Mouse (Mus musculus): ENCODE data around the gene Larp1b. TPM values are rescaled to one million over a fixed set of nuclear protein-coding genes. Genes with fewer than 3 reads are reported as not detected.

Larp1b gene
- total and polyA plus RNA-seq, 2 experiments from 2014 or later, result 2.9 to 11.0 TPM

DNA sequence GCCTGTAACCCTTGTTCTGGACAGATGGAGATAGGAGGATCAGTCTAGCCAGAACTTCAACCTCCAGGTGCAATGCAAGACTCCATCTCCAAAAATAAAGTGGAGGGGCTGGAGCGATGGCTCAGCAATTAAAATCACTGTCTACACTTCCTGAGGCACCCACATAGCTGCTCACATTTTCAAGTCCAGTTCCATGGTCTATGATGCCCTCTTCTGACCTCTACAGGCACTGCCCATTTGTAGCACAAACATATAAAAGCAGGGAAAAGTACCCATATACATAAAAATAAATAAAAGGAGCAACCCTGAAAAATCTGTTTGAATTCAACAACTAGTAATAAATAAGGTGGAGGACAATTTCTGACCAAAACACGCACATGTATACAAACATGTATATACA, 39.1 kb downstream of the Larp1b start:
- no peak overlapping the region for H3K4me2 ChIP-seq (ENCODE audit: low read depth)
- no peak for ATAC-seq
- no peaks in the 10 kb centered on the region for H3K4me1 ChIP-seq (ENCODE audit: insufficient read depth)
- no peak overlapping the region for H3K9ac ChIP-seq
- no peak overlapping the region for H3K4me3 ChIP-seq (ENCODE audit: low read depth, low read length)
- TF ChIP-seq CTCF (IDR thresholded peaks at IDR 0.05; ENCODE audit: low read depth), result peak; percentile 18; the same call in 1 of the 2 replicates
- no peaks in the 10 kb centered on the region for H3K36me3 ChIP-seq (ENCODE audit: insufficient read depth)
- H3K27ac ChIP-seq (ENCODE audit: low read depth, low read length), result no peak overlapping the region
- no peaks in the 10 kb centered on the region for H3K27me3 ChIP-seq (ENCODE audit: insufficient read depth, low read length)
- 79% methylated on average over 2 of the region's 2 CpGs for WGBS
- H3K9me3 ChIP-seq (ENCODE audit: low read length), result no peaks in the 10 kb centered on the region
- no peak for DNase-seq

DNA sequence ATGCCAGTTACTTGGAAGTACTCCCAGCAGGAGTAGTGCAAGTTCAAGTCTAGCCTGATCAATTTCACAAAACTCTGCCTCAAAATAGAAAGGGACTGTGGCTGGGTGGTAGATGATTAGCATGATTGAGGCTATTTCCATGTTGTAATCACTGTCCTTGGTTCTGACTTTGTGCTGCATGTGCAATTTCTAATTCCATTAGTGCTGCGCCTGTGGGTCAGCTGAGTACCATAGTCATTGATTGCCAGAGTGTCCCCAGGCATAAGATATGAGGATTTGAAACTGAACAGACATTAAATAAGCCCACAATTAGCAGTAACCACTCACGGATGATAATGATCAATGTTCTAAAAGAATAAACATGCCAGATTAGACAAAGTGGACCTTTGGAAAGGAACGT, 41.9 kb downstream of the Larp1b start:
- Histone ChIP-seq H3K4me3 (ENCODE audit: low read depth, low read length) (no peak overlapping the region), H3K9ac (no peak overlapping the region), H3K27ac (ENCODE audit: low read depth, low read length) (no peak overlapping the region), H3K4me1 (ENCODE audit: insufficient read depth) (no peaks in the 10 kb centered on the region), H3K36me3 (ENCODE audit: insufficient read depth) (no peaks in the 10 kb centered on the region), H3K27me3 (ENCODE audit: insufficient read depth, low read length) (no peaks in the 10 kb centered on the region), H3K9me3 (ENCODE audit: low read length) (no peaks in the 10 kb centered on the region), H3K4me2 (ENCODE audit: low read depth) (no peak overlapping the region)
- DNase-seq (no peak), ATAC-seq (no peak)
- WGBS, result 56% methylated on average over 3 of the region's 3 CpGs
- TF ChIP-seq CTCF (IDR thresholded peaks at IDR 0.05; ENCODE audit: low read depth), result no peak

DNA sequence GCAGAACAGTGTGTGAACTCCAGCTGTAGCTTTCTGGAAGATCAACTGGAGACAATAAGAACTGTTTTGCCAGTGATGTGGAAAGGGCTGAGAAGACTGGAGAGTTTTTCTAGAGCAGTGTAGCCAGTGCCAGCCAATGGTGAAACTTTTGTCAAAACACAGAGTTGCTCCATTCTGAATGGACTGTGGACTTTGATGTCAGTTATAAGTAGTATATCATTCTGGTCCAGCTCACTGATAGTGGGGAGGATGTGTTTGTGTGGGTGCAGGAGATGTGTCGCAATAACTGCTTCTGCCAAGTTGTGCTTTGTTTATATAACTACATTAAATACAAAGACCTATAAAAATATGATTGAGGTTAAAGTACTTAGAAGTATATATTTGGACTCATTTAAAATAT, 45.5 kb downstream of the Larp1b start:
- Histone ChIP-seq H3K4me1 (ENCODE audit: insufficient read depth) (no peaks in the 10 kb centered on the region), H3K27me3 (ENCODE audit: insufficient read depth, low read length) (no peaks in the 10 kb centered on the region), H3K9ac (no peak overlapping the region), H3K4me3 (ENCODE audit: low read depth, low read length) (no peak overlapping the region), H3K4me2 (ENCODE audit: low read depth) (no peak overlapping the region), H3K27ac (ENCODE audit: low read depth, low read length) (no peak overlapping the region), H3K9me3 (ENCODE audit: low read length) (no peaks in the 10 kb centered on the region), H3K36me3 (ENCODE audit: insufficient read depth) (no peaks in the 10 kb centered on the region)
- DNase-seq, result no peak
- WGBS, result 95% methylated on average over 1 of the region's 1 CpGs
- ATAC-seq, result no peak
- TF ChIP-seq CTCF (IDR thresholded peaks at IDR 0.05; ENCODE audit: low read depth), result no peak

DNA sequence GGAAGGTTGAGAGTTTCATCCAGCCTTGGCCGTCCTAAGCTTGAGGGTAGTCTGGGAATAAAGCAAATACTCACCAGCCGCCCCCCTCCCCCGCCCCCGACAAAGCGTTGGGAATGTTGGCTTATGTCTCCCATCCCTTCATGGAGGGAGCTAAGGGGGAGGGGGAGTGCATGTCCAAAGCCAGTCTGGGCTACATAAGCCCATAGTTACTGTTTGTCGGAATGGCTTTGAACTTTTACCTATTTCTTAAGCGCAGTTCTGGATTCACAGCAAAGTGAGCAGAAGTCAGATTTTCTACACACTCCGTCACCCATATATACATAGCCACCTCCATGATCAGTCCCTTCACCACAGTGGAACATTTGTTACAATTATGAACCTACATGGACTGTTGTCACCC, 59.7 kb downstream of the Larp1b start:
- Histone ChIP-seq H3K4me1 (ENCODE audit: insufficient read depth) (no peaks in the 10 kb centered on the region), H3K4me2 (ENCODE audit: low read depth) (no peak overlapping the region), H3K9ac (no peak overlapping the region), H3K27ac (ENCODE audit: low read depth, low read length) (no peak overlapping the region), H3K9me3 (ENCODE audit: low read length) (no peaks in the 10 kb centered on the region), H3K27me3 (ENCODE audit: insufficient read depth, low read length) (no peaks in the 10 kb centered on the region), H3K36me3 (ENCODE audit: insufficient read depth) (no peaks in the 10 kb centered on the region), H3K4me3 (ENCODE audit: low read depth, low read length) (no peak overlapping the region)
- no peak for DNase-seq
- WGBS, result 83% methylated on average over 8 of the region's 8 CpGs
- ATAC-seq, result no peak
- TF ChIP-seq CTCF (IDR thresholded peaks at IDR 0.05; ENCODE audit: low read depth), result no peak

DNA sequence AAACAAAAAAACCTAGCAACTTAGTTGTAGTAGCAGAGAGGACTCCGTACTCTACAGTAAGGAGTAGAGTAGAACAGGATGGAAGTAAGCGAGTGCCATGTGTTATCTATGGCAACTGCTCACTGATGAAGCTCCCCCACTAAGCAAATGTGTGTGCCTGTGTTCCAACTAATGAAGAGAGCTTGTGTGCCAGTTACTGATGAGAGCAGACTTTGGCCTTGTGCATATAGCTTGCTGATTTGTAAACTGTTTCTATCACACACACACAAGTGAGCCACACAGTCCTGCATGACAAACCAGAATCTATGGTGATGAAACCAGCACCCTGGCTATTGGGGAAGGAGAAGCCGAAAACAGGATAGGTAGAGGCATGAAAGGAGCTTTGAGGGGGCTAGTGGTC, 60.4 kb downstream of the Larp1b start:
- Histone ChIP-seq H3K36me3 (ENCODE audit: insufficient read depth) (no peaks in the 10 kb centered on the region), H3K4me1 (ENCODE audit: insufficient read depth) (no peaks in the 10 kb centered on the region), H3K4me3 (ENCODE audit: low read depth, low read length) (no peak overlapping the region), H3K9ac (no peak overlapping the region), H3K27me3 (ENCODE audit: insufficient read depth, low read length) (no peaks in the 10 kb centered on the region), H3K4me2 (ENCODE audit: low read depth) (no peak overlapping the region), H3K9me3 (ENCODE audit: low read length) (no peaks in the 10 kb centered on the region), H3K27ac (ENCODE audit: low read depth, low read length) (no peak overlapping the region)
- TF ChIP-seq CTCF (IDR thresholded peaks at IDR 0.05; ENCODE audit: low read depth), result no peak
- peak; percentile 32; the same call in 1 of the 2 replicates for ATAC-seq
- 81% methylated on average over 3 of the region's 3 CpGs for WGBS
- DNase-seq, result no peak

DNA sequence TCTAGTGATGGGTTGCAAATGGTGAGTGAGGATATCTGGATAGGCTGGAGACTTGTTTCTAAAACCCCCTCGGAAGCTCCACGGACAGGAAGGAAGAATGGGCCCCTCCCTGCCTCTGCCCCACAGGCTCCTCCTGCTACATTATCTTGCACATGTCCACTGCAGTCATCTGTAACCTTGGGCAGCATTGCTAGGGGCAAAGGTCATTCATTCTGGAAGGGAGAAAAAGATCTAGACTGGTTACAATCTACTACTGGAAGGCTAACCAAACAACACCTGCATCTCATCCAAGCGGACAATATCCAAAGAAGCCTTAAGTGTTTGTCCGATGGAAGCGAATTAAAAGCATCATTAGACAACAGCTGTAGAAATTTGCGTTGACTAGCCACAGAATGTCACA, 61.1 kb downstream of the Larp1b start:
- Histone ChIP-seq H3K4me2 (ENCODE audit: low read depth) (no peak overlapping the region), H3K9me3 (ENCODE audit: low read length) (no peaks in the 10 kb centered on the region), H3K36me3 (ENCODE audit: insufficient read depth) (no peaks in the 10 kb centered on the region), H3K4me1 (ENCODE audit: insufficient read depth) (no peaks in the 10 kb centered on the region), H3K27ac (ENCODE audit: low read depth, low read length) (no peak overlapping the region), H3K27me3 (ENCODE audit: insufficient read depth, low read length) (no peaks in the 10 kb centered on the region), H3K4me3 (ENCODE audit: low read depth, low read length) (no peak overlapping the region), H3K9ac (no peak overlapping the region)
- ATAC-seq, result no peak
- TF ChIP-seq CTCF (IDR thresholded peaks at IDR 0.05; ENCODE audit: low read depth), result no peak
- DNase-seq, result no peak
- WGBS, result 90% methylated on average over 6 of the region's 6 CpGs

DNA sequence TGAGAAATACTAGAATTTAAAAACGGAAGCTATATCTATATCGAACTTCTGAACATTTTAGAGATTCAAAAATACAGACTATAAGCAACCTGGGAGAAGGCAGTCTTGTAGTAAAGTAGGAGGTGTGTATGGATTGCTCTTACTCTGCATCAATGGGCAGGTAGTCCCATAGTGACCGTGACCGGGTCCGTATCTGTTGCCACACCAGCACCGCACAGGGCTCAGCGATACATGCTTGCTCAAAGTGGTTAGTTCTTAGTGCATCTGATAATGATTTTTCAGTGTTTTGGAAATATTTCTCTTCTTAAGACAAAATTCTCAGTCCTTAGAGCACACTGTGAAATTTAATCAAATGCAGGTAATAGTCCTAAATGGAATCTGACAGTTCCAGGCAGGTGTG, 62.8 kb downstream of the Larp1b start:
- Histone ChIP-seq H3K4me3 (ENCODE audit: low read depth, low read length) (no peak overlapping the region), H3K36me3 (ENCODE audit: insufficient read depth) (no peaks in the 10 kb centered on the region), H3K4me2 (ENCODE audit: low read depth) (no peak overlapping the region), H3K9me3 (ENCODE audit: low read length) (no peaks in the 10 kb centered on the region), H3K27ac (ENCODE audit: low read depth, low read length) (no peak overlapping the region), H3K4me1 (ENCODE audit: insufficient read depth) (no peaks in the 10 kb centered on the region), H3K27me3 (ENCODE audit: insufficient read depth, low read length) (no peaks in the 10 kb centered on the region), H3K9ac (no peak overlapping the region)
- DNase-seq, result no peak
- ATAC-seq, result no peak
- TF ChIP-seq CTCF (IDR thresholded peaks at IDR 0.05; ENCODE audit: low read depth), result no peak
- WGBS, result 95% methylated on average over 7 of the region's 7 CpGs

DNA sequence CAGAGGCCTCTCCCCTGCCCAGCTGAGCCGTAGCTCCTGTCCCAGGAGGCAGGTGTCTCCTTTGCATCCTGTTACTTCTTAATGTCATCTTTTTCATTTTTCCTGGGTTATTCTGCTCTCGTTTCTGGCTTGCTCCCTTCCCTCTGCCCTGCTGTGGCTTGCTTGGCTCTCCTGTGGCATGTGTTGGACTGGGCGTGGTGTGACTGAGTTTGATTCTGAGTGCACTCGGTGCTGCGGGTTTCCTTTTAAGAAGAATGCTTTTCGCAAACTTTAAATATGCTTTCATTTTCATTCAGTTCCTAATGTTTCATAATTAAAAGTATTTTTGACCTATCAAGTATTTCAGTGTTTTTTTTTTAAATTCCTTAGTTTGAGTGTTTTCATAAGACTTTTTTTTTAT, 65.3 kb downstream of the Larp1b start:
- ATAC-seq, result no peak
- Histone ChIP-seq H3K4me2 (ENCODE audit: low read depth) (no peak overlapping the region), H3K9me3 (ENCODE audit: low read length) (no peaks in the 10 kb centered on the region), H3K27me3 (ENCODE audit: insufficient read depth, low read length) (no peaks in the 10 kb centered on the region), H3K9ac (no peak overlapping the region), H3K4me3 (ENCODE audit: low read depth, low read length) (no peak overlapping the region), H3K36me3 (ENCODE audit: insufficient read depth) (no peaks in the 10 kb centered on the region), H3K4me1 (ENCODE audit: insufficient read depth) (no peaks in the 10 kb centered on the region), H3K27ac (ENCODE audit: low read depth, low read length) (no peak overlapping the region)
- no peak for DNase-seq
- TF ChIP-seq CTCF (IDR thresholded peaks at IDR 0.05; ENCODE audit: low read depth), result no peak
- WGBS, result 75% methylated on average over 6 of the region's 6 CpGs
